Mouse (Mus musculus) hindbrain, embryonic 10.5 days (tissue): Measurements from ENCODE around the gene Bace1. TPM values are rescaled to one million over a fixed set of nuclear protein-coding genes. Genes with fewer than 3 reads are reported as not detected.
"Not testable (repeated sequence)": the region's sequence is repeated elsewhere in the genome, so short reads cannot be mapped to it uniquely, and the experiment has no call there.

Experiments
- DNase-seq: peaks from one replicate; pipeline ENCODE4 v3.0.0-alpha.2; 2017; ENCODE audit warnings: low spot score
- H3K27ac ChIP-seq: fragments of 300-500 bp; sonication (generic); 2 replicates; pipeline ENCODE4 v1.5.1; 2016; ENCODE audit warnings: mild to moderate bottlenecking, moderate library complexity
- H3K27me3 ChIP-seq: fragments of 300-500 bp; sonication (generic); 2 replicates; pipeline ENCODE4 v1.6.1; 2016; ENCODE audit warnings: mild to moderate bottlenecking; ENCODE audit not compliant: poor library complexity, insufficient read depth, severe bottlenecking
- H3K36me3 ChIP-seq: fragments of 300-500 bp; sonication (generic); 2 replicates; pipeline ENCODE4 v1.6.1; 2016; ENCODE audit warnings: mild to moderate bottlenecking, moderate library complexity
- H3K4me1 ChIP-seq: fragments of 300-500 bp; sonication (generic); replicated peaks from 2 replicates; pipeline ENCODE4 v1.6.1; 2016; ENCODE audit warnings: mild to moderate bottlenecking
- H3K4me3 ChIP-seq: fragments of 300-500 bp; sonication (generic); 2 replicates; pipeline ENCODE4 v1.5.1; 2016; ENCODE audit warnings: mild to moderate bottlenecking, moderate library complexity
- H3K9me3 ChIP-seq: fragments of 300-500 bp; sonication (generic); 2 replicates; pipeline ENCODE4 v1.6.1; 2016; ENCODE audit warnings: mild to moderate bottlenecking, moderate library complexity
- WGBS: fragments of 180-500 bp; shearing (Covaris S2); methylation state at CpG from one replicate; pipeline ENCODE4 v1.1.7; 2016; 5-methylcytosine and 5-hydroxymethylcytosine counted together
- polyA plus RNA-seq: library from polyadenylated mRNA; unstranded; fragments of >200 nt; fragmentation: Nextera tagmentation; extraction: Ambion mirVana; gene quantifications from 2 replicates; pipeline ENCODE4 v1.2.1, GENCODE M21; 2016

Gene Bace1
- polyA plus RNA-seq, 1 experiment from 2014 or later, result 29.6 TPM

DNA sequence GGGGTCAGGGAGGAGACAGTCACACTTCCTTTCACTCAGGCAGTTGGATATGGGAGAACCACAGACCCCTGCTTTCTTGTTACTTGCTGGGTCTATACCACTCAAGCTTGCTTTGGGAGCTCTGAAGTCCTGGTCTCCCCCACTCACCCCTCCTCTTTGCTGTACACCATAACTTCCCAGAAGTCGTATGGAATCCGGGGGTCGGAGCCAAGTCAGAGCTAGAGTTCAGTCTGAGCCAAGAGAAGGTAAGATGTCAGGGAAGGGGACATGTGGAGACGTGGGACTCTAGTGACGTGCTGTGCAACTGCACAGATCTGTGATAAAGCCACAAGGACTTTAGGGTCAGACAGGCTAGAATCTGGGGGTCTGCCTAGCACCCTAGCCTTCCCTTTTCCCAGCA lies 2.0 kb downstream of the Bace1 start:
- 78% methylated on average over 5 of the region's 5 CpGs for WGBS
- DNase-seq, result no peak
- Histone ChIP-seq H3K4me3 (peak overlapping the region; percentile 69), H3K27ac (no peak overlapping the region), H3K9me3 (no peaks in the 10 kb centered on the region), H3K36me3 (peaks cover 1% of the 10 kb centered on the region; the same call in 1 of the 2 replicates), H3K27me3 (no peaks in the 10 kb centered on the region), H3K4me1 (peaks cover 43% of the 10 kb centered on the region)

DNA sequence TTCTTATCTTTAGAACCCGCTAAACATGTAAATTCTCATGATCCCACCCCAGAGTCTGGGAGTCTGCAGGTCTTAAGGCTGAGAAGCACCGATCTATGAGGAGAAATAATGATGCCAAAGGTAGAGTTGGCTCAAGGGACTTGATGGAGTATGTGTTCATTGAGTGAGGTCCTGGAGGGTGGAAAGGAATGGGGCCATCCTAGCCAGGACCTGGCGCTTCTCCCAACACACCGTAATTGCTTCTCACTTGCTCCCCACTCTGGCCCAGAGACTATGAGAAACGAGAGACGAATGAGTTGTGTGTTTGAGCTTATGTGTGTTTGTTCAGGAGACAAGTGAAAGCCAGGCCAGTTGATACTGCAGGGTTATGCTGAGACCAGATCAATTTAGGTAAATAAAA lies 3.1 kb downstream of the Bace1 start:
- Histone ChIP-seq H3K27me3 (no peaks in the 10 kb centered on the region), H3K27ac (no peak overlapping the region), H3K4me1 (peaks cover 45% of the 10 kb centered on the region), H3K4me3 (no peak overlapping the region), H3K36me3 (peaks cover 4% of the 10 kb centered on the region; the same call in 1 of the 2 replicates), H3K9me3 (no peaks in the 10 kb centered on the region)
- no peak for DNase-seq
- 89% methylated on average over 6 of the region's 6 CpGs for WGBS

DNA sequence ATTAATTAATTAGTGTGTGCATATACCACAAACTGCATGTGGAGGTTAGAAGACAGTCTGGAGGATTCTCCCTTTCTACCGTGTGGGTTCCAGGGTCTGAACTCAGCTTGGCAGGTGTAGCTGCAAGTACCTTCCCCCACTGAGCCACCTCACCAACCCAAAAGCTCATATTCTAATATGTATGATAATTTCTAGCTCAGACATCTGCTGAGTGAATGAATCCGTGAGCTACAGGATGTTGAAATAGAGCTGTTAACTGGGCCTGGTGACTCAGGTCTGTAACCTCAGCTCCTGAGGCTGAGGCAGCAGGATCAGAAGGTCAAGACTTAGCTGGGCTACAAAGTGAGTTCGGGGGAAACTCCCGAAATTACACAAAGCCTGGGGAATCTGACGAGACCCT lies 4.6 kb downstream of the Bace1 start:
- no peak for DNase-seq
- no peak overlapping the region for H3K27ac ChIP-seq
- H3K36me3 ChIP-seq, result peaks cover 4% of the 10 kb centered on the region; the same call in 1 of the 2 replicates
- H3K9me3 ChIP-seq, result no peaks in the 10 kb centered on the region
- H3K27me3 ChIP-seq, result no peaks in the 10 kb centered on the region
- WGBS, result 88% methylated on average over 5 of the region's 5 CpGs
- no peak overlapping the region for H3K4me3 ChIP-seq
- H3K4me1 ChIP-seq, result peaks cover 43% of the 10 kb centered on the region

DNA sequence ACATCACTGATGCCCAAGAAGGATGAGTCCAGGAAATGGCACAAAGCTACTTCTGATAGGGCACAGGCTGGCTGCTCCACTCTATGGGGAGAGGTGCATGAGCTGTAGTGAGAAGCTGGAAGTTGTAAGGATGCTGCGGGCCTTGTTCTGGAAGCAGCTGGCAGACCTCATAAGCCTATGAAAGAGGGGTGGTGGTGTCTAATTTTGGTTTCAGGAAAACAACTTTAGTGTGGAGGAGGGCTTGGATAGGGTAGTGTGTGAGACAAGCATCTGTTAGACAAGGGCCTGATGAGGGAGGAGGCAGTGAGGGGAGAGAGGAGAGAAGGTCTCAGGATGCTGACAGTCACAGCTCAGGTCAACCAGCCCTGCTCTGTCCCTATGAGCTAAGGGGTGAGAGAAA lies 5.4 kb downstream of the Bace1 start:
- WGBS, result 91% methylated on average over 1 of the region's 1 CpGs
- H3K9me3 ChIP-seq, result no peaks in the 10 kb centered on the region
- no peak overlapping the region for H3K4me3 ChIP-seq
- H3K36me3 ChIP-seq, result peaks cover 4% of the 10 kb centered on the region; the same call in 1 of the 2 replicates
- no peak for DNase-seq
- no peak overlapping the region for H3K27ac ChIP-seq
- no peaks in the 10 kb centered on the region for H3K27me3 ChIP-seq
- H3K4me1 ChIP-seq, result peaks cover 38% of the 10 kb centered on the region

DNA sequence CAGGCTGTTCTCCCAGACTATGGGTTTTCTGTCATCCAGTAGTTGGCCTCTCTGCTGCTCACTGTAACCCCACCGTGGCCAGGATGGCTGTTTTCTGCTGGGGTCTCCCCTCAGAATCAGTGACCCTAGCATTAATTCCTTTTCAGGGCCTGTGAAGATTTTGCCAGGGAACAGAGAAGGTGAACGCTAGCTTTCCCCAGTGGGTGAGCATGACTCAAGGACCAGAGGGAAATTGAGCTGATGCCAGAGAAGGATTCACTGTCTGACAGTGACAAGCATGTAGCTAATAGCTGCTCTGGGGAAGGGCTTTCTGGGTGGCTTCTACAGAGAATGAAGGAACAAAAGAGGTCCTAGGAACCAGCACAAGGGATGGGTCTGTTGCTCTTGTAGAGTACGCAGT lies 7.2 kb downstream of the Bace1 start:
- H3K4me3 ChIP-seq, result no peak overlapping the region
- peaks cover 24% of the 10 kb centered on the region for H3K4me1 ChIP-seq
- no peaks in the 10 kb centered on the region for H3K9me3 ChIP-seq
- no peak overlapping the region for H3K27ac ChIP-seq
- no peaks in the 10 kb centered on the region for H3K27me3 ChIP-seq
- 85% methylated on average over 3 of the region's 3 CpGs for whole genome bisulfite sequencing
- no peak for DNase-seq
- H3K36me3 ChIP-seq, result peaks cover 4% of the 10 kb centered on the region; the same call in 1 of the 2 replicates

DNA sequence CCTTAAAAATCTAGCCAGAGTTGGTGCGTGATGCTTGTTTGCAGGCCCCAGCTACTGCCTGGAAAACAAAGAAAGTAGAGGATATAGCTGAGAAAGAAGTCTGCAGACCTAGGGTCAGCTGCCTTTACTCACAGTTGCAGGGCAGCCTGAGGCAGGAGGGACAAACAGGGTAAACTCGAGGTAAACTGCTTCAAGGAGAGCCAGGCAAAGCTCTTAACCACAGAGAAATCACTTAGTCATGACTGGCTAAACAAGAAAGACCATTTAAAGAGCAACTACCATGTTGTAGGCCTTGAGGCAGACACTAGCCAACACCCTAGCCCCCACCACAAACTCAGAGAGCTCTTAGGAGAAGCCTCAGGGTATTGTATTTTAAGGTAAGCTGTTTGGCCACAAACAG lies 7.8 kb downstream of the Bace1 start:
- DNase-seq, H3K4me3 ChIP-seq, H3K27me3 ChIP-seq, H3K27ac ChIP-seq, H3K9me3 ChIP-seq, H3K36me3 ChIP-seq: not testable (repeated sequence)
- WGBS, result 66% methylated on average over 2 of the region's 2 CpGs
- peaks cover 23% of the 10 kb centered on the region; the same call in 1 of the 2 replicates for H3K4me1 ChIP-seq

DNA sequence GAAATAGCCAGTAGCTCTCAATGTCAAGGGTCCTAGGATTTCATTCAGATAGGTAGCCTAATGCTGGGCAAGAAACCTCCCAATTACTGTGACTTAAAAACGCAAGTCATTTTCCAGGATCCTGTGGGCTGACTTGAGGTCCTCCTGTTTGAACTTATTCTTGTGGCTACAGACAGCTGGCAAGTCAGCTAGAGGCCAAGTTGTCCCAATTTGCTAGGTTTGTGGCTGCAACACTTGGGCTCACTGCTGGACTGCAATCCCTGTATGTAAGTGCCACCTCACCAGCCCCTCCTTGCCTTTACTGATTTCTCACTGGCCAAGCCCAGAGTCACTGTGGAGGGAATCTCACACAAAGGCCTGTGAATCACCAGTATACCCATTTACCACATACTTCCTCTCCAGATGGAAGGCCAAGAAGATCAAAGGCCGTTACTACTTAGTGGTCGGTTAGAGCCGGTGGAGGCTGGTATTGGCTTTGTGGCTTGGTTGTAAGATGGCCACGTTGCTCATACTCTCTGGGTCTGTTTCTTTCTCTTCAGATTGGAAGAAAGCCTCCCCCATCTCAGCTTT lies 8.6 kb downstream of the Bace1 start:
- no peak overlapping the region for H3K4me3 ChIP-seq
- no peak for DNase-seq
- no peak overlapping the region for H3K27ac ChIP-seq
- H3K27me3 ChIP-seq, result no peaks in the 10 kb centered on the region
- 90% methylated on average over 5 of the region's 5 CpGs for WGBS
- peaks cover 17% of the 10 kb centered on the region; the same call in 1 of the 2 replicates for H3K4me1 ChIP-seq
- H3K9me3 ChIP-seq, result no peaks in the 10 kb centered on the region
- H3K36me3 ChIP-seq, result peaks cover 4% of the 10 kb centered on the region; the same call in 1 of the 2 replicates

DNA sequence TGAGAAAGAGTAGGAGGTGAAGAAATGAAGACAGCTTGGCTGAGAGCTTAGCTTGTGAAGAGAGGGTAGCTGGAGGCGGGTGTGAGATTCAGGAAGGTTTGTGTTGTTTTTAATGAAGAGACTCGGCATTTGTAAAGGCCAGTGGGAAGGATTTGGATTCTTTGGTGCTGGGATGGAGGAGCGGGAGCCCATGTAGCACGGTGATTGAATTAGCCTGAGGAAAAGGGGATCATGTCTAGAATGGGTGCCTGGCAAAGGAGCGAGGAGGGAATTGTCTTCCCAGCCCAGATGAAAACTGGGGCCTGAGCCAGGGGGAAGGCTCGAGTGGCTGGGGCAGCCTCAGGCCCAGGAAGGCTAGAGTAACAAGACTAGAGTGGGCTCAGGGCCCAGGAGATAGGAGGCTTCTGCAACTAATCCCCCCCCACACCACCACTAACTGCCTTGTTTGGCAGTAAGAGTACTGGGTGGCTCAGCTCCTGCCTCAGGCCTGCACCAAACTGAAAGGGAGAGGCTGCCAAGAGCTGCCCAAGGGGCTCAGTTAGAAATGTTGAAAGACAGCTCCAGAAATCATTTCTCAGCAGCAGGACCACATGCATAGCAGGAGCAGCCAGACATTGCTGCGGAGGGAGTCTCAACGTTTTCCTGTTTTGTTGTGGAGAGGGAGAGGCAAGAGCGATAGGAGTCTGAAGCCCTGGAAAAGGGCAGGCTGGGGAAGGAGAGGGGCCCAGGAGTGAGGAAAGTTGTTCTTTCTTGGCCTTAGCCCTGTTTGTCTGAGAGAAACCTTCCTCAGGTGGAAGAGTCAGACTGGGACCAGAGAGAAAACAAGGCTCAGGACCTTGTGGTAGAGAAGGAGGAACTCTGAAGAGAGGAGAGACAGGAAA lies 11.4 kb downstream of the Bace1 start:
- H3K27me3 ChIP-seq, result no peaks in the 10 kb centered on the region
- H3K36me3 ChIP-seq, result peaks cover 27% of the 10 kb centered on the region
- H3K4me3 ChIP-seq, result no peak overlapping the region
- DNase-seq, result no peak
- H3K9me3 ChIP-seq, result no peaks in the 10 kb centered on the region
- H3K4me1 ChIP-seq, result 0 out of 2 replicates have a peak, but pooled peaks cover 13% of the 10 kb centered on the region
- H3K27ac ChIP-seq, result 0 out of 2 replicates have a peak overlapping the region, but pooled peaks have one; percentile 13
- WGBS, result 74% methylated on average over 9 of the region's 9 CpGs

DNA sequence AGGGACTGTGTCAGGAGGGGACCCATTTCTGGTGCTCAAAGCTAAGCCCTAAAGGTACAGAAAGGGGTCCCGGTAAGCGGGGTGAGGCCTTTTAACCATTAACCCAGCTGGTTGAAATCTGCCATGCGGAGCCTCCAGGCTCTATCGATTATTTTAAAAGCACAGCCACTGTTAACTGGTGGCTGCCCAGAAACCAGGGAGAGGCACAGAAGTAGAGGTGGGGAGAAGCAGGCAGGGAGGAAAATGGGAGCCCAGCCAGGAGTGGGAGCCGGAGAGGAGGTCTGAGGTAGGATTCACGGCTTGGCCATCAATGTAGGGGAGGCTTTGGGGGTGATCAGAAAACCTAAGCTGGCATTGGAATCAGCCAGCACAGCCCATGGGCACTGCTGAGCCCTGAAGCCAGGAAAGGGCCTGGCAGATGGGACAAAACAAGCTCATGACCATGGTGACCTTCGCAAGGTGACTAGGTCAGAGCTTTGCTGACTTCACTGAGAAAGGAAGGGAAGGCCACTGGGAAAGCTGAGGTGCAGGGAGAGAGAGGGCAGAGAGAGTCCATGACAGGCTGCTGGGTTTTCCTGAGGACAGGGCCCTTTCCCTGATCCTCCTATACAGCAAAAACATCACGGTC lies 12.3 kb downstream of the Bace1 start:
- H3K27me3 ChIP-seq, result no peaks in the 10 kb centered on the region
- WGBS, result 89% methylated on average over 8 of the region's 8 CpGs

DNA sequence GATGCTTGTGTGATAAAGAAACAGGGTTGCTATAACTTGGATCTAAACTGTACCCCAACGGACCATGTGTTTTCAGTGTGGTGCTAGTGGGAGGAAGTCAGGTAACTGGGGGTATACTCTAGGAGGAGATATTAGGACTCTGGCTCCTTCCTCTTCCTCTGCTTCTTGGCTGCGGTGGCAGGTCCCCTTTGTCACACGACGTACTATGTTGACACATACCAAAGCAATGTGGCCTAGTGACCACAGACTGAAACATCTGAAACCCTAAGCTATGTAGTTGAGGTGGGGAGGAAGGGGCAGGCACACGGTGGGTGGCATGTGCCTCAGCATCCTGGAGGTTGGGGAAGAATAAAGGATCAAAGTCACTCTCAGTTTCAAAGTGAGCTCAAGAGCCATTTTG lies 12.9 kb downstream of the Bace1 start:
- 79% methylated on average over 5 of the region's 5 CpGs for WGBS
- Histone ChIP-seq H3K36me3 (peaks cover 38% of the 10 kb centered on the region), H3K4me1 (0 out of 2 replicates have a peak, but pooled peaks cover 9% of the 10 kb centered on the region), H3K27me3 (no peaks in the 10 kb centered on the region), H3K9me3 (no peaks in the 10 kb centered on the region), H3K27ac (no peak overlapping the region), H3K4me3 (no peak overlapping the region)
- DNase-seq, result no peak

More for the DNA sequence above, 12.3 kb downstream of the Bace1 start:
- 0 out of 2 replicates have a peak, but pooled peaks cover 9% of the 10 kb centered on the region for H3K4me1 ChIP-seq
- H3K9me3 ChIP-seq, result no peaks in the 10 kb centered on the region
- H3K36me3 ChIP-seq, result peaks cover 31% of the 10 kb centered on the region
- DNase-seq, result no peak
- no peak overlapping the region for H3K4me3 ChIP-seq
- no peak overlapping the region for H3K27ac ChIP-seq

DNA sequence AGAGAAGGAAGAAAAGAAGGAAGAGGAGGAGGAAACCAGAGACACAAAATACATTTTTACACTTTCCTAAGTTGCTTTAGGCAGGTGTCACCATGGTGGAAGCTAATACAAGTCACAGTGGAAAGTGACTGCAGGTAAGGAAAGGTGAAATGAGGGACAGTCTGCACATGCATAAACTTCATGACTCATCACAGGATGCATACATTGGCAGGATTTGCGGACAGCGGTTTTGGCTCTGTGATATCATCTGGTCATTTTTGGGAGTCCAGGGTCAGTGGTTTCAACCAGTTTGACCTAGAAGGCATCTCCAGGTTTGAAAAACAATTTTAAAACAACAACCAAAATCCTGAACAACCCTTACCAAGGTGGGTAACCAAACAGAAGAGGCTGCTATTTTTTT lies 13.4 kb downstream of the Bace1 start:
- no peak for DNase-seq
- Histone ChIP-seq H3K27ac (no peak overlapping the region), H3K27me3 (no peaks in the 10 kb centered on the region), H3K36me3 (peaks cover 42% of the 10 kb centered on the region), H3K4me1 (0 out of 2 replicates have a peak, but pooled peaks cover 9% of the 10 kb centered on the region), H3K4me3 (no peak overlapping the region), H3K9me3 (no peaks in the 10 kb centered on the region)
- 90% methylated on average over 2 of the region's 2 CpGs for WGBS

DNA sequence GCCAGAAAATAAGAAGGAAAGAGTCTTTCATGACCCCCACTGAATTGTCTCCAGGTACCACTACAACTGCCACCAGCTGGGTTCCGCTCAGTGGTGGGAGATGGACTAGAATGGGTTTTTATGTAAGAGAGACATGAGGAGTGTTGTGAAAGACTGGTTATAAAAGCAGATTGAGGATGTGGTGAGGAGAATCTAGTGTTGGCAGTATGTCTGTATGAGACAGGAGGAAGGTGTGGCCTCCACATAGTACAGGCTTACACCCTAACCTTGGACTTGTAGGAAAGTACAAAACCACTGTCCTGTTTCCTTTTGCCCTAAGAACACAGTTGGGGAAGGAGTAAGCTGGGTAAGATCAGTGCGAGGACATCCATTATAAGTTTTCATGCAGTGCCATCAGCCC lies 15.3 kb downstream of the Bace1 start:
- Histone ChIP-seq H3K4me3 (no peak overlapping the region), H3K36me3 (peaks cover 61% of the 10 kb centered on the region), H3K27me3 (no peaks in the 10 kb centered on the region), H3K4me1 (0 out of 2 replicates have a peak, but pooled peaks cover 9% of the 10 kb centered on the region), H3K9me3 (no peaks in the 10 kb centered on the region), H3K27ac (no peak overlapping the region)
- WGBS, result 95% methylated on average over 2 of the region's 2 CpGs
- DNase-seq, result no peak

DNA sequence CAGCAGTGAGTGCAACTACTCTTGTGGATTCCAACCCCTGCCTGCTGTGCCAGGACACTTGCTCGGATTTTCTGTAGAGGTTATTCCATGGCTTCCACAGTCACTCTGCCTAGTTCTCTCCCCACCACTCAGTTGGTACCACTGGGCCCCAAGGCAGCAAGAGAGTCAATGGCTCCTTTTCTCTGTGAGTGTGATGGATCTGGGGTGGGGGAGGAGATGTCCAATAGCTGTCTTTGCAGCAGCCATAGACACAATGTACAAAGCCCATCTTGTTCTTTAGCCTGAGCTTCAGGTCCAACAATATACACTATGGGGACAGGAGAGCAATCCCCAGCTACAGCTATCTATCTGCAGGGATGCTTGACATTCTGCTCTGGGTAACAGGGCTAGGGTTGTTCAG lies 15.8 kb downstream of the Bace1 start:
- H3K4me1 ChIP-seq, result 0 out of 2 replicates have a peak, but pooled peaks cover 9% of the 10 kb centered on the region
- no peak for DNase-seq
- 71% methylated on average over 1 of the region's 1 CpGs for WGBS
- H3K9me3 ChIP-seq, result no peaks in the 10 kb centered on the region
- peaks cover 66% of the 10 kb centered on the region for H3K36me3 ChIP-seq
- H3K4me3 ChIP-seq, result no peak overlapping the region
- no peak overlapping the region for H3K27ac ChIP-seq
- H3K27me3 ChIP-seq, result no peaks in the 10 kb centered on the region
